Mouse (Mus musculus): ENCODE measurements around the gene Vps36.

DNA sequence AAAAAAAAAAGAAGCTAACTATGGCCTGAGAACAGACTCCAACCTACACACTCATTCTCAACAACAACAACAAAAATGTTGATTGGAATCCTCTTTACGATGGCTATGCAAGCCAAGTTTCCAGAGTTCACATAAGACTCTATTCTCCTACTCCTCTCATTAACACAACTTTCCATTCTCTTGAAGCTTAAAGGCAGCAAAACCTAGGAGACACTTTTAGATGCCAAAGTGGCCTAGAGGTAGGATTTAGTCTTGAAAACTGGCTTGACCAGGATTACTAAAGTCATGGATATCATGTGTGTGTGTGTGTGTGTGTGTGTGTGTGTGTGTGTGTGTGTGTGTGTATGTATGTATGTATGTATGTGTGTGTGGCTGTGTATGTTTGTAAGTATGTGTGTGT, 72.6 kb downstream of the Vps36 start:
- TF ChIP-seq POLR2A (IDR thresholded peaks at IDR 0.05; ENCODE audit: control insufficient read depth, low read depth, low read length) (no peak), CTCF (IDR thresholded peaks at IDR 0.05; ENCODE audit: control insufficient read depth, insufficient read depth, insufficient replicate concordance, low read depth, low read length) (no peak)

Measured in testis, adult 2 months (tissue).